Mouse (Mus musculus): ENCODE data around the gene Ldb3. TPM values are rescaled to one million over a fixed set of nuclear protein-coding genes. Genes with fewer than 3 reads are reported as not detected.

The Ldb3 gene
- total RNA-seq, 1 experiment from 2014 or later, result not detected

DNA sequence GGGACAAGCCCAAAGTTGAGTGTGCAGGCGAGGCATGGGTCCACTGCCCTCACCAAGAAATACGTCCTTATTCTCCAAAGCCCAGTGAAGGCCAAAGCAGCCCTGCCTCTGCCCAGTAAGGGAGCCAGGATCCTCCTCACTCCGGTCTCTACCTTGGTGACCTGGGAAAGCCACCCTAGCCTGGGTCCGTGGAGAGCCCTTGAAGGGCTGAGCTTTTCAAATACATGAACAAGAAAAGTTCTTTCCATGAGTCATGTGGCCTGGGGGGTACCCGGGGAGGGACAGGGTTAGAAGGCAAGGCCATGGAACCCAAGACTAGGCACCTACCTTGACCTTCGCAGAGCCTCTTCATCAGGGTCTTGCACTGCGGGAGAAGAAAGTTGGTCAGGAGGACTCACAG, 22.0 kb downstream of the Ldb3 start:
- ATAC-seq (ENCODE audit: extremely low read depth, insufficient number of reproducible peaks, low FRiP score, poor library complexity, severe bottlenecking), result no peak

DNA sequence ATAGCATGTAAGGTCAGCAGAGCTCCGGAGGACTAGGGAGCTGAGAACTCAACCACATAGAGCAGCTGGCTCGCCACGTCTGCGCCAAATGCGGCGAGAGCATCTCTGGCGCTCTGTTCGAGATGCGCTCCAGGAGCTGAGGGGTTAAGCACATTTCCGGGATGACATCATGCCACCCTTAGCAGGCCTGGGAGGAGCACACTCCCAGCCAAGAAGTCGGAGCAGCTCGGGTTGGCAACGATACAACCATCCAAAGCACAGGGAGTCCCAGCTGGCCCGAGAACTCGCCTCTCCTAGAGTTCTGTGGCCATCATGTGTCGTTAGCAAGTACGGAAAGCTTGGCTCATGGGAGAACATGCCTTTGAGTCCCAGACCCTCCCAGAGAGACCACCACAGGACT, 22.8 kb downstream of the Ldb3 start:
- no peak for ATAC-seq (ENCODE audit: extremely low read depth, insufficient number of reproducible peaks, low FRiP score, poor library complexity, severe bottlenecking)

GRCm38 (mm10) chr14:34564646-34565045, 23.8 kb downstream of the Ldb3 start:
- ATAC-seq (ENCODE audit: extremely low read depth, insufficient number of reproducible peaks, low FRiP score, poor library complexity, severe bottlenecking), result no peak

DNA sequence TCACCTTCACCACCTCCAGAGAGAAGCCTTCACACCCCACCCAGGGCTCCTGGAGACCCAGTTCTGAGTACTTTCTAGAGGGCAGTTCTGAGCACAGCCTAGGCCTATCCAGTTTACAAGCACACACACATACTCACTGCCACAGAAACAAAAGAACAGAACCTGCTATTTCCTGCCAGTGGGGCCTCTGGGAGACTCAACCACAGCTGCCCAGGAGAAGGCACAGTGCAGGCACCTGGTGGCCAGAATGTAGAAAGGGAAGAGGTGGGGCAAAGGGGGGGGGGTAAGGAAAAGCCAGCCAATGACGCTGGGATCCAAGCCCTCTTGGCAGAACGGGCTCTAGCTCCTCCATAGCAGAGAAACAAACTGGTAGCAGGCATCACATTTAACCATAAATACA, 26.1 kb downstream of the Ldb3 start:
- ATAC-seq (ENCODE audit: extremely low read depth, insufficient number of reproducible peaks, low FRiP score, poor library complexity, severe bottlenecking), result no peak

DNA sequence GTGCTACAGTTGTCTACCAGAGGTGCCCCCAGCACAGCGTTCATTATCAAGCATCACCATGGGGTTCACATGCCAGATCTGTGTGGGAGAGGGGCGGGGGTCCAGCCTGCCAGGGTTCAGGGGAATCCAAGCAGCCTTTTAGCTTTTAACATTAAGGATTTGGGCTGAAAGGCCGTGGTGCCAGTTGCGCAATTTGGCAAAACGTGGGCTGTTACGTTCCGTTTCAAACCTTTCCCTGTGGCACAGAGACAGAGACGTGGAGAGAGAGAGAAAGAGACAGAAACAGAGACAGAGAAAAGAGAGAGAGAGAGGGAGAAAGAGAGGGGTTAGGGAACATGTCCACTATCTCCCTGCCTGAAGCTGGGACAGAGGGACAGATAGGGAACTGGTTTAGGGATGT, 26.8 kb downstream of the Ldb3 start:
- no peak for ATAC-seq (ENCODE audit: extremely low read depth, insufficient number of reproducible peaks, low FRiP score, poor library complexity, severe bottlenecking)

DNA sequence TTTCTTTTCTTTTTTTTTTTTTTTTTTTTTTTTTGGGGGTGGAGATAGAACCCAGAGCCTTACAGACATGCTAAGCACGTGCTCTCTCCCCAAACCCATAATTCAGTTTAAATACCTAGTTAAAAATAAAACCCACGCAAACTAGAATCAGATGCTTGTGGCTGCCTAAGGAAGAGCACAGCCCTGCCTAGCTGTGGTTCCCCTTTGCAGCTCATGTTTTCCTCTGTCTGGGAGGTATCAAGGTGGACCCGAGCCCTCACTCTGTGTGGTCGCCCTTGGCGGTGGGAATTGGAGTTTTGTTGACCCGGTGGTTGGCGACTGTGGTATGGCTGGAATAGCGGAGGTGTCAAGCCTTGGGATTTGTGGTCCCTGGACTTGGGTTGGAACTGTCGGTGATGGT, 29.5 kb downstream of the Ldb3 start:
- no peak for ATAC-seq (ENCODE audit: extremely low read depth, insufficient number of reproducible peaks, low FRiP score, poor library complexity, severe bottlenecking)

- ATAC-seq (ENCODE audit: extremely low read depth, insufficient number of reproducible peaks, low FRiP score, poor library complexity, severe bottlenecking), result no peak
Measured at GRCm38 (mm10) chr14:34555211-34555610, 33.3 kb downstream of the Ldb3 start.

DNA sequence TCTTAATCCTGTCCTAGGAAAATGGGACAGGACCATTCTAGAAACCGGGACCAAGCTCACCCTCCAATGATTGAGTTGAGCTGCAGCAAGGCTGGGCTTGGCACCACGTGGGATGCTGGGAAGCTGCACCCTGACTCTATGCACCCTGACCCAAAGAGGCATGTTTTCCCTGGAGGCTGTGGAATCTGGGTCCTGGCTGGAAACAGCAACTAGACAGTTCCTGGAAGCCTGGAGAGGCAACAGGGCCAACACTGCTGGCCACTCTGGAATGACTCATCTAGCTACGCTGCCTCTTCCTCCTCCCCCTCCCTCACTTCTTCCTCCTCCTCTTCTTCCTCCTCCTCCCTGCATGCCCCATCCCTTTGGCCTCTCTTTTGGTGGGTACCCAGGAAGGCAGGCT, 34.4 kb downstream of the Ldb3 start:
- no peak for ATAC-seq (ENCODE audit: extremely low read depth, insufficient number of reproducible peaks, low FRiP score, poor library complexity, severe bottlenecking)

DNA sequence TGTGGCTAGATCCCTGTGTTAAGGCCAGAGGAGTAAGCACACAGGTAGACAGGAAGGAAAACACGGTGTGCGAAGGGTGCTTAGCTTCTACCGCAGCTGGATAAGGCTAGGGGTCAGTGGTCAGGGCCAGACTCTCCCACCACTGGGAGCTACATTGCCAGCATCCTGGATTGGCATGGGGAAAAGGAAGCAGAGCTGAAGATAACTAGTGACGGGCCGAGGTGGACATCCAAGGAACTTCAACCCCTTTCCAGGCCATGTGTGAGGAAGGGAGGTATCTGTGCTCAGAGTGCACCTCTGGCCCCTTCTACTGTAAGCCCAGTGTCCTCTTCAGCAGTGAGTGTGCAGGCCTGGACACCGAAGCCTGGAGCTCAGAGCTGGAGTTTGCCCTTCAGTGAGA, 35.0 kb downstream of the Ldb3 start:
- ATAC-seq (ENCODE audit: extremely low read depth, insufficient number of reproducible peaks, low FRiP score, poor library complexity, severe bottlenecking), result no peak

GRCm38 (mm10) chr14:34552226-34552625, 36.3 kb downstream of the Ldb3 start:
- ATAC-seq (ENCODE audit: extremely low read depth, insufficient number of reproducible peaks, low FRiP score, poor library complexity, severe bottlenecking), result no peak

GRCm38 (mm10) chr14:34549004-34549671, 39.3 kb downstream of the Ldb3 start:
- peak; percentile 16; the same call in 1 of the 2 replicates for ATAC-seq (ENCODE audit: extremely low read depth, insufficient number of reproducible peaks, low FRiP score, poor library complexity, severe bottlenecking)

GRCm38 (mm10) chr14:34548391-34549001, 40.0 kb downstream of the Ldb3 start:
- no peak for ATAC-seq (ENCODE audit: extremely low read depth, insufficient number of reproducible peaks, low FRiP score, poor library complexity, severe bottlenecking)

GRCm38 (mm10) chr14:34544545-34544944, 43.9 kb downstream of the Ldb3 start:
- no peak for ATAC-seq (ENCODE audit: extremely low read depth, insufficient number of reproducible peaks, low FRiP score, poor library complexity, severe bottlenecking)

GRCm38 (mm10) chr14:34544001-34544400, 44.5 kb downstream of the Ldb3 start:
- no peak for ATAC-seq (ENCODE audit: extremely low read depth, insufficient number of reproducible peaks, low FRiP score, poor library complexity, severe bottlenecking)

DNA sequence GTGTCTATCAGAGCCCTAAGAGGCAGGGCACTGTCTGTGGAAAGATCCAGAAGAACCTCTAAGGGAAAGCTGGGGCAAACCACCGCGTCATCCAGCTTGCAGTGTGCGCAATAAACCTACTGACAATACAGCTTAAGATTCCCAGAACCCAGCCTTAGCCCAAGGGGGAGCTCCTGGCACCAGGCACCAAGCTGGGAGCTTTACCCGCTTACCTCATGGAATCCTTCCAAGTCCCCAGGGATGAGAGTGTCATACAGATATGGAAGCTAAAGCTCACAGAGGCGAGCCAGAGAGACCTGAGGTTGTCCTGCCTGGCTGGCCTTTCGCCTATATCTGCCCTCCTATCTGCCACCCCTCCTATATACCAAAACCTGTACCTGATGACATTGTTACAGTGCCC, 44.9 kb downstream of the Ldb3 start:
- ATAC-seq (ENCODE audit: extremely low read depth, insufficient number of reproducible peaks, low FRiP score, poor library complexity, severe bottlenecking), result no peak

GRCm38 (mm10) chr14:34541896-34542295, 46.6 kb downstream of the Ldb3 start:
- ATAC-seq (ENCODE audit: extremely low read depth, insufficient number of reproducible peaks, low FRiP score, poor library complexity, severe bottlenecking), result no peak

GRCm38 (mm10) chr14:34540685-34541162, 47.8 kb downstream of the Ldb3 start:
- ATAC-seq (ENCODE audit: extremely low read depth, insufficient number of reproducible peaks, low FRiP score, poor library complexity, severe bottlenecking), result no peak

- no peak for ATAC-seq (ENCODE audit: extremely low read depth, insufficient number of reproducible peaks, low FRiP score, poor library complexity, severe bottlenecking)
Measured at GRCm38 (mm10) chr14:34535883-34536282, 52.6 kb downstream of the Ldb3 start.

DNA sequence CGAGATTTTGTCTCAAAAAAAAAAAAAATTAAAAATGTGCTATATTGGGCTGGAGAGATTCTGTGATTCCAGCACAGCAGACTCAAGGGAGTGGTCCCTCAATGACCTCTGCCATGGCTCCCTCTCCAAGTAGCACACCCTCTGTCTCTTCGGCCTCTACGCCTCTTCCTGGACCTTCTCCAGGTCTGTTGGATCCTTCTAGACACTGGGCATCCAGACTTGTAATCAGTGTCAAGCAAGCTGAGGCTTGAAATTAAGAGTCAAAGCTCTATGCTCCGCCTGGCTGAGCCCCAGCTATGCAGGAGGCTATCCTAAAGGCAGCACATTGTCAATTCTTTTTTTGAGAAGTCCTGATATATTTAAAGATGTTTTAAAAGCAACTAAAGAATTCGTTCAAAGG, 54.9 kb downstream of the Ldb3 start:
- no peak for ATAC-seq (ENCODE audit: extremely low read depth, insufficient number of reproducible peaks, low FRiP score, poor library complexity, severe bottlenecking)

GRCm38 (mm10) chr14:34532536-34532935, 55.9 kb downstream of the Ldb3 start:
- no peak for ATAC-seq (ENCODE audit: extremely low read depth, insufficient number of reproducible peaks, low FRiP score, poor library complexity, severe bottlenecking)

DNA sequence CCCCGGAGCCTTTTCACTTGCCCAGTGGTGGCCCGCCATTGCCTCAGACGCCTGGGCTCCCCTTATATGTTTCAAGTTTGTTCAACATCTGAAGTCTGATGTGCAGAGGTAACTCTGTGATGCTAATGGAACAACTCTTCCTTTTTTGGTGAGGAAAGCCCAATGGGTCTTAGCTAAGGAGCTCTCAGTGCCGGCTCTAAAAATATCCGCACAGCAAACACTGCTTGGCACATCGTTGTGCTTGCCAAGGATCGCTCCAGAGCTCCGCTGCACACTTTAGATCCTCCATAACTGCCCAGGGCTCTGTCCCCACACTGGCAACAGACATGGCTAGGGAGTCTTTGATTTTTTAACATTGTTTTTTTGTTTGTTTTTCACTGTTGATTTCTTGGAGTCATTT, 59.7 kb downstream of the Ldb3 start:
- no peak for ATAC-seq (ENCODE audit: extremely low read depth, insufficient number of reproducible peaks, low FRiP score, poor library complexity, severe bottlenecking)

Measured in neutrophil, adult 5-6 weeks (primary cell).